Mouse (Mus musculus) embryo, embryonic 10.5 days (tissue): Measurements from ENCODE around the gene Fbxo8.

Source experiments
- DNase-seq: peaks from one replicate; pipeline ENCODE4 v3.0.0-alpha.2; 2015; ENCODE audit warnings: low spot score

The Fbxo8 gene

DNA sequence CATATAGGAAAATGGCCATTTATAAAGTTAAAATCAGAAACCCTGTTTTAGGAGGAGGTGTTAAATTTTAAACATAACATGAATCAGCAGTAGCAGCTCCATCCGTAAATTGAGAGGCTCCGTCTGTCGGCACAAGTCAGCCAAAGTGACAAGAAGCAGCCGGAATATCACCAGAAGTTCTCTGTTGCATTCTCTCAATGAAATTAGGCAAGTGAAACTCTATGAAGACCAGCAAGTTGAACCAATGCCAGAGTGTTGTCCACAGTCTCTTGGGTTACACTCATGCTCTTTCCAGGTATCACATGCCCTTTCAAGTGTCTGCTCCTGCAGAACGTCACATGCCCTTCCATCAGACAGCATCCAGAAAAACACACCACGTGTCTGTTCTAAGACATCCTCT lies 60.8 kb downstream of the Fbxo8 start:
- DNase-seq: no peak

DNA sequence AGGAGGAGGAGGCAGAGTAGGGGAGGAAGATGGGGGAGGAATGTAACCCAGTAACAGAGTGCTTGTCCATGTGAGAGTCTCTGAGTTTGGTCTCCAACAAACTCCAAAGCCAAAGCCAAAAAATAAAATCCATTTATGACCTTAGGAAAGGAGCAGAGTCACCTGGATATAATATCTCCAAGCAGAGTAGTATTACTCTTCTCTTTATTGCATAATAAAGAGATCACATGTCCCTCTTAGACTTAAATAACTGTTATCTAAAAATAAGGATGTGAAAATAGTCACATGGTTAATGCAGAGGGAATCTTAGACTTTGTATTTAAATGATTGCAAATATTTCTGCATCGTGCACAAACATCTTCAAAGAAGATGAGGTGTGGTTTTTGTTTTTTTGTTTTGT lies 63.3 kb downstream of the Fbxo8 start:
- no peak for DNase-seq

DNA sequence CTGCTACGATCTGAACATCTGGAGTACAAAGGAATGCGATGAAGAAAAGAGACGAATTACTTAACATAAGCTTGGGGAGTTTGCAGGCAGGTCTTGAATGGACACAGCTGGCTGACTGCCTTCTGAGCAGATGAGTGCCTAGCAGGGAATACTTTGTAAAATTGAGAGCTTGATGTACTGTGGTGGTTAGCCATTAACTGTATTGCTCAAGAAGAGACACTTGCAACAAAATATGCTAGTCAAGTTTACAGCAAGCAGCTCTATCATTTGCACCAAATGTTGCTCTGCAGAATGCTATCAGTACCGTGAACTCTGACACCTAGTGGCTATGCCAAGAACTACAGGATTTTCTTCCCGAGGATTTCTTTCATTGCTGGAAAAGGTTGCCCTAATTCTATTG lies 64.1 kb downstream of the Fbxo8 start:
- DNase-seq: peak; percentile 90

DNA sequence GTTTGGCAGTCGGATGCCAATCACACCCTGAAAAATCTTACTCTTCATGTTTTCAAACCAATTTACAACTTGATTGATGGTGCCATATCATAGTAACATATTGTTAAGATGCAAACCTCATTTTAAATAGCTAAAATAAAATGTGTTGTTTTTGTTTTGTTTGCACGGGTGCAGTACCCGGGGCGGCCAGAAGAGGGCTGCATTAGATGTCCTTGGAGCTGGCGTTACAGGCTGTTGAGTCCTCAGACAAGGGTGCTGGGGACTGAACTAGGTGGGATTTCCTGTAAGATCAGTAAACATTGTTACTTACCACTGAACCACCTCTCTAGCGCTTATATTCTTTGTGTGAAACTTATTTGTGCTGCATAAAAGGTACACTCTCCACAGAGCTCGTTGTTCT lies 65.4 kb downstream of the Fbxo8 start:
- peak; percentile 59 for DNase-seq

DNA sequence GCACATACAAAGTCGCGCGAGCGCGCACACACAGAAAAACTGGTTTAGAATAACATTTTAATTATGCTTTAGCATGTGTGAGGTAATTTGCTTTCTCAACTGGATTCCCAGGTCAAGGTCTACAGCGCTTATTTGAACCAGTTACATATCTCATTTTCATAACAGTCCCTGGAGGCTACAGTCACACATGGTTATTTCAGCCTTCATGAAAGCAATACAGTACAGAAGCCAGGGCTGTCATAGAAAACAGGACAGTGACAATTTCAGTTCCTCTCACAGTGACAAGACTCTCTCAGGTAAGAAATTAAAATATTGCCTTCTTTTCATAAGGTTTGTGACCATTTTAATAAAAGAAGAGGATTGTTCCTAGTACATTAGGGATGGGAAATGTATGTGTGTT lies 66.4 kb downstream of the Fbxo8 start:
- DNase-seq: no peak

DNA sequence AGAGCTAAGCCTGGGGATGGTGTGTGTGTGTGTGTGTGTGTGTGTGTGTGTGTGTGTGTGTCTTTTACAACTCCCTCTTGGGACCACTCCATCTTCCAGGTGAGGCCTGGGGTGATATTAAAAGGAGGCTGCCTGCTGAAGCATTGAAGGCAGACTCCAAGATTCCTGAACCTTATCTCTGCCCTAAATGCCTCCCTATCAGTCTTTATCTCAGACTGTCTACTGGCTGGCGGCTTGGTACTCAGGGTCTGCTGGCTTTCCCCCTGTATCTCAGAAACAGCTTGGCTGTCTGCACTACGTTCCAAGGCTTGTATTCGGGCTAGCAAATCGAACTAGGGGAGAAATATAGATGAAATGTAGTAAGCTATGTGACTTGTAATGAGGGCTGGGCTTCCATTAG lies 68.2 kb downstream of the Fbxo8 start:
- no peak for DNase-seq

DNA sequence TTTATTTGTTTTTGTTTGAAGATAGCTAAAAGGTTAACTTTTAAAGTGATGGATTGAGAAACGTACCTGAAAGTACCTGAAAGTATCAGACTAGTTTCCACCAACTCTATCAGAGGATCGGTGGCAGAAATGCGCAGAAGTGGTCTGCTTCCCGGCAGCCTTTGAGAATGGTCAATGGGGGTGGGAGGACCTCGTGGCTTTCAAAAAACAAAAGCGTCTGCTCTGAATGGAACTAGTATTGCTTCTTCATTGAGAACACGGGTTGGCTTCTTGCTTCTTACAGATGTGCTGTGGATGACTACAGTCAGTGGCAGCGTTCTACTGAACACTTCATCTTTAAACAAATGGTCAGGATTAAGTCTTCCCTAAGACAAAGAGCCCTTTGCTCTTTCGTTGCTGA lies 68.7 kb downstream of the Fbxo8 start:
- DNase-seq: peak; percentile 31

DNA sequence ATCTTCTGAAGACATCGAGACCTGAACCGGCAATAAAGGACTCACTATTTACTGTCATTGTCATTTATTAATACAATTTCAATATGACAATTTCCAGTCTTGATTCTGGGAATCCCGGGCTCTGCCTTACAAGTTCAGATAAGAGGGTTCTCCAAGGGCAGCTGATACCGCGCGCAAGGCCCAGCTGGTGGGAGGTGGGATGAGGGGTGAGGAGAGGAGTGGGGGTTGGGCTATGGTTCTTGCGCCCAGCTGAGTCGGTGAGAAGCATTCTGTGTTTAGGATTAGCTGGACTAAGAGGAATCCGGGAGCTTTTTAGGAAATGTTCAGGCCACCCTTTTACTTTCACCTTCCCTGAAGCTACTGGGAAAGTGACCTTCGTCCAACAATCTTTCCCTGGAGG lies 69.8 kb downstream of the Fbxo8 start:
- DNase-seq: peak; percentile 55

DNA sequence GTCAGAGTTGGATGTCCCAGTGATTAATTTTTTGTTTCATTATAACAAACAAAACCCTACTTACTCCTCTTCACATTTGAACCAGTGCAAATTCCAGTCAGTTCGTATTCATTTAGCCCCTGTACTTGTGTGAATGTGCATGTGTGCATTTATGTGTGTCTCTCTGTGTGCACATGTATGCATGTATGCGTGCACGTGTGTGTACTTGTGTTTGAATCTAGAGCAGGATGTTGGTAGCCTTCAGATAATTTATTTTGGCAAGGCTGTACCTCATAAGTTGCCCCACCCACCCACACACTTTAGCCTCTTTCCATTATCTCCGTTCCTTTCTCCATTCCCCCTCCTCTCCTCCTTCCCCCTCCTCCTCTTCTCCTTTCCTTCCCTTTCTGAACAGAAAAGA lies 70.2 kb downstream of the Fbxo8 start:
- DNase-seq: peak; percentile 24

DNA sequence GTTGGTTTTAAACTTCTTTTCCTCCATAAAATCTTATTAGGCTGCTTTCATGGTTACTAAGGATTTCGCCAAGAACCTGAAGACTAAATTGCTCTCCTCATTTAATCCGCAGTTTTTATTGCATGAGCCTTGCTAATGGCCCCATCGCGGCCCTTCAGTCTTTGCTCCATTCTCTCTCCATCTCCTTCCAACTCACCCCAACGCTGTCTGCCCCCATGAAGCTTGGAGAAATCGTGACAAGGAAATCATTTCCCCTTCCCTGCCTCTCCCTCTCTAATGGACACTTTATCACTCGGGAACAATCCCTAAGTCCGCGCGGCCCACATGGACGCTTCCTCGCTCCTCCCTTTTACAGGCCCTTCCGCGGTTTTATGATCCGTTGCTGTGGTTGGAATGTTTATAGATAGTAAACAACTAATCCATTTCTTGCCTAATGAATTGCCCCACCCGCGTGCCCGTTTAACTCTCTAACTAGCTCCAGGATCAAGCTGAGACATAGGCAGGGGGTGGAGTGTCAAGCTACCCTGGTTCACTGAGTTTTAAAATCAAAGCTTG lies 71.7 kb downstream of the Fbxo8 start:
- peak; percentile 67 for DNase-seq

DNA sequence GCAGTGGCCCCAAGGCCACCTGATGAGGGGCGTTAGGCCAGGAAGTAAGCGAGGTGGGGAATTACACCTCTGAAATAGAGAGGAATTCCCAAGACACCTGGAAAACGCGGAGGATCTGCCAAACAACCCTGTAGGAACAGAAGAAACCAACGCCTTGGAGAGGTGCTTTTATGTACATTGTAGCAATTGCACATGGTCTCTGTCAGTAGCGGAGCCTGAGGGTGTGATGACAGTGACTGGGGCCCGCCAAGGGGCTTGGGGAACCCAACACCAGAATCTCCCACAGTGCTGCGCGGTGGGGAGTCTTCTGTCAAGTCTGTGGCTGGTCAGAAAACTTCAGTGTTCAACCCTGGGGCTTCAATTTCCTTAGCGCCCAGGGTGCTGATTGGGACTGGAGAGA lies 72.5 kb downstream of the Fbxo8 start:
- DNase-seq: peak; percentile 48

DNA sequence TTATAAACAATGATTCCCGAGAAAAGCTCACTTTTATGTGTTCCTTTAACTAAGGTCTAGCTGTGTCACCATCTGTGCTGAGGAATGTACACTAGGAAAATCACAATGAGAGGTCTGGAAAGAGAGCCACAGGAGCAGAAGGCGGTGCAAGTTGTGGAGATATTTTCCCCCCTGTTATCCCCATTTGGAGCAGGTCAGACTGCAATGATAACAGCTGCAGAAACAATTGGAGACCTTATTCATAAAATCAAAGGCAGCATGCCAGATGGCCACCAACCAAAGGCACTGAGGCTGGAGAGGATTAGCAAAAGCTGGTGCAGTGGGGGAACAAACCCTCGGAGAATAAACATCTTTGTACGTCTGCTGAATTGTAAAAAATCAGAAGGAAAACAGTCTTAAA lies 78.3 kb downstream of the Fbxo8 start:
- DNase-seq: no peak

DNA sequence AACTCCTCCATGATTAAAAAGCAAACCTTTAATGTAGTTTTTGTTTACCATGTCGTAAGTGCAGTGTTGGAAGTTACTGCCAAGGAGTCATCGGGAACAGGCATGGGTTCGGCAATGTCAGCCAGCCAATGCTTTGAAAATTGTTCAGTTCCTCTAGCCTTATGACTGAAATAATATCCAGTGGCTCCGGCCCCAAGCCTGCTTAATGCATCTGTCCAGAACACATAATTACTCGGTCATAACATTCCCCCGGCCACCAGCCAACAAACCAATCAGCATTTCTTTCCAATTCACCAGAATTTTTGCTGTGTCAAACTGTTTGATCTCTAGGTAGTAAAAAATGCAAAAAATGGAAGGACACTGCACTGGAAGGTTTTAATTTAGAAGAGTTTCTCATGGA lies 88.4 kb downstream of the Fbxo8 start:
- no peak for DNase-seq
